Mouse (Mus musculus): ENCODE results near the gene Prpf8. TPM values are rescaled to one million over a fixed set of nuclear protein-coding genes. Genes with fewer than 3 reads are reported as not detected.
"Not testable (repeated sequence)": the region's sequence is repeated elsewhere in the genome, so short reads cannot be mapped to it uniquely, and the experiment has no call there.

Prpf8 gene
- total RNA-seq, 4 experiments from 2014 or later: 129 to 140 (median 135) TPM

- DNase-seq (ENCODE audit: low spot score in 2 of 2): no peak
Observed at GRCm38 (mm10) chr11:75552906-75553482, 66.4 kb downstream of the Prpf8 start.

- DNase-seq (ENCODE audit: low spot score in 2 of 2): not testable (repeated sequence)
Observed at GRCm38 (mm10) chr11:75556006-75556405, 69.4 kb downstream of the Prpf8 start.

DNA sequence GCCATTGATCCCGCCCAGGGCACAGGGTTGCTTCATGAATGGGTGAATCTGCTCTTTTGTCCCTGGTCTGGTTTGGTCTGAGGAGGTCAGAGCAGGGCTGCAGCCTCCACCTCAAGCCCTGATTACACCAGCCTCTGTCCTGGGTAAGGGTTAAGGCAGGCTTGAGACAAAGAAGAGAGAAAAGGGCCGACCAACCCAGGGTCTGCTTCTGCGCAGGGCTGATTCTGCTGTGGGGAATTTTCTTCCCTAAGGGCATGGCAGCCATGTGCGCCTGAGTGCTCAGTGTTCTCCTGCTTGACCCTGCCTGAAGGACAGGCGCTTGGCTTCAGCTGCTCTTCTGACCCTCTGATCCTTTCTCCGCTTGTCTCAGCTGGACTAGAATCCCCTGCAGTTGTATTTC lies 70.5 kb downstream of the Prpf8 start:
- DNase-seq (ENCODE audit: low spot score in 2 of 2): no peak

- no peak for DNase-seq (ENCODE audit: low spot score in 2 of 2)
Observed at GRCm38 (mm10) chr11:75558101-75558500, 71.5 kb downstream of the Prpf8 start.

Small RNAs within 50 kb of the gene (microRNA-seq; reads per million reads assigned to microRNA genes)
- gene Mir22: 2,466 to 13,319 reads per million in 2 experiments
- 0.32 to 1.0 reads per million in 2 experiments for gene Mir3971

Other genes with a start within 250 kb of the Prpf8 start
- gene Rpa1, start 138.5 kb upstream of the Prpf8 start, total RNA-seq (2022): 10 to 100 TPM; 61.7 to 67.5 (median 66.1) TPM
- gene Smyd4, start 138.4 kb upstream of the Prpf8 start, total RNA-seq (2022): 10 to 100 TPM; 15.0 to 23.6 (median 19.6) TPM
- 10 to 100 TPM in 3 of 4 experiments, 1 to 10 TPM in 1; 9.7 to 16.0 (median 11.5) TPM for gene Serpinf1, start 64.1 kb upstream of the Prpf8 start, total RNA-seq (2022)
- gene Serpinf2, start 47.2 kb upstream of the Prpf8 start, total RNA-seq (2022): 1 to 10 TPM in 2 of 4 experiments, under 1 TPM in 2; 0.45 to 4.0 (median 1.8) TPM
- gene Wdr81, start 32.1 kb upstream of the Prpf8 start, total RNA-seq (2022): 10 to 100 TPM; 23.5 to 25.3 (median 24.3) TPM
- under 1 TPM in 3 of 4 experiments, not detected in 1; 0.43 to 0.45 (median 0.45) TPM for gene Tlcd2, start 25.1 kb upstream of the Prpf8 start, total RNA-seq (2022)
- gene Rilp, start 23.3 kb downstream of the Prpf8 start, total RNA-seq (2022): 1 to 10 TPM; 1.1 to 2.3 (median 1.6) TPM
- gene Scarf1, start 26.7 kb downstream of the Prpf8 start, total RNA-seq (2022): 1 to 10 TPM; 1.1 to 1.6 (median 1.4) TPM
- 10 to 100 TPM; 42.6 to 55.5 (median 52.7) TPM for gene Slc43a2, start 44.9 kb downstream of the Prpf8 start, total RNA-seq (2022)
- gene Pitpna, start 101.3 kb downstream of the Prpf8 start, total RNA-seq (2022): 100 to 1,000 TPM; 264 to 282 (median 275) TPM
- 10 to 100 TPM; 45.1 to 54.5 (median 50.2) TPM for gene Inpp5k, start 144.2 kb downstream of the Prpf8 start, total RNA-seq (2022)
- gene Myo1c, start 163.7 kb downstream of the Prpf8 start, total RNA-seq (2022): 10 to 100 TPM; 17.0 to 24.3 (median 20.5) TPM
- 100 to 1,000 TPM; 111 to 128 (median 120) TPM for gene Crk, start 192.4 kb downstream of the Prpf8 start, total RNA-seq (2022)
- 1,000 to 10,000 TPM; 1,071 to 1,270 (median 1,168) TPM for gene Ywhae, start 246.1 kb downstream of the Prpf8 start, total RNA-seq (2022)